Mouse (Mus musculus) E14TG2a.4 (cell line): ENCODE results near the gene Elmo1.

Source experiments
- H3K27me3 ChIP-seq: 2 replicates; pipeline ENCODE4 v1.6.1; 2014; ENCODE audit warnings: low read length, control low read depth; ENCODE audit not compliant: insufficient read depth
- H3K36me3 ChIP-seq: 2 replicates; pipeline ENCODE4 v1.6.1; 2014; ENCODE audit warnings: low read length, control low read depth; ENCODE audit not compliant: insufficient read depth
- H3K4me1 ChIP-seq: replicated peaks from 2 replicates; pipeline ENCODE4 v1.6.1; 2014; ENCODE audit warnings: low read depth, low read length, control low read depth
- H3K4me3 ChIP-seq: replicated peaks from 2 replicates; pipeline ENCODE4 v1.5.1; 2014; ENCODE audit warnings: mild to moderate bottlenecking, low read length
- H3K9me3 ChIP-seq: 2 replicates; pipeline ENCODE4 v1.6.1; 2014; ENCODE audit warnings: low read length, control low read depth
- CTCF ChIP-seq: conservative IDR thresholded peaks from 2 replicates; pipeline ENCODE4 v1.5.1; 2014; ENCODE audit warnings: low read length
- NANOG ChIP-seq: IDR thresholded peaks from 2 replicates; pipeline ENCODE4 v1.6.1; 2014; ENCODE audit warnings: borderline replicate concordance, low read length, mixed read lengths
- POU5F1 ChIP-seq: IDR thresholded peaks from 2 replicates; pipeline ENCODE4 v1.6.1; 2014; ENCODE audit warnings: low read length, borderline replicate concordance

Elmo1 gene

GRCm38 (mm10) chr13:20184239-20185033 is 94.0 kb downstream of the Elmo1 start:
- H3K27me3 ChIP-seq = no peaks in the 10 kb centered on the region
- H3K4me1 ChIP-seq = peaks cover 87% of the 10 kb centered on the region
- TF ChIP-seq NANOG = no peak
- no peak for TF ChIP-seq CTCF
- TF ChIP-seq POU5F1 = no peak
- no peaks in the 10 kb centered on the region for H3K9me3 ChIP-seq
- peaks cover 19% of the 10 kb centered on the region for H3K36me3 ChIP-seq
- H3K4me3 ChIP-seq = peak overlapping the region; percentile 65

GRCm38 (mm10) chr13:20185034-20185846 is 94.8 kb downstream of the Elmo1 start:
- peak overlapping the region; percentile 65 for H3K4me3 ChIP-seq
- H3K36me3 ChIP-seq = peaks cover 27% of the 10 kb centered on the region
- no peaks in the 10 kb centered on the region for H3K27me3 ChIP-seq
- H3K4me1 ChIP-seq = peaks cover 83% of the 10 kb centered on the region
- TF ChIP-seq NANOG (no peak), CTCF (no peak), POU5F1 (no peak)
- H3K9me3 ChIP-seq = peaks cover under 1% of the 10 kb centered on the region; the same call in 1 of the 2 replicates

GRCm38 (mm10) chr13:20185847-20186213 is 95.4 kb downstream of the Elmo1 start:
- no peaks in the 10 kb centered on the region for H3K27me3 ChIP-seq
- peak overlapping the region; percentile 65 for H3K4me3 ChIP-seq
- H3K9me3 ChIP-seq = peaks cover 4% of the 10 kb centered on the region; the same call in 1 of the 2 replicates
- TF ChIP-seq NANOG = no peak
- TF ChIP-seq CTCF = no peak
- TF ChIP-seq POU5F1 = no peak
- H3K4me1 ChIP-seq = peaks cover 77% of the 10 kb centered on the region
- peaks cover 32% of the 10 kb centered on the region for H3K36me3 ChIP-seq

GRCm38 (mm10) chr13:20187647-20188046 is 97.3 kb downstream of the Elmo1 start:
- no peak for TF ChIP-seq NANOG
- TF ChIP-seq POU5F1 = no peak
- no peak for TF ChIP-seq CTCF
- peaks cover 43% of the 10 kb centered on the region for H3K36me3 ChIP-seq
- no peaks in the 10 kb centered on the region for H3K27me3 ChIP-seq
- H3K4me3 ChIP-seq = no peak overlapping the region
- peaks cover 59% of the 10 kb centered on the region for H3K4me1 ChIP-seq
- peaks cover 4% of the 10 kb centered on the region; the same call in 1 of the 2 replicates for H3K9me3 ChIP-seq

- Histone ChIP-seq H3K27me3 (no peaks in the 10 kb centered on the region), H3K9me3 (peaks cover 4% of the 10 kb centered on the region; the same call in 1 of the 2 replicates), H3K4me3 (no peak overlapping the region), H3K4me1 (peaks cover 15% of the 10 kb centered on the region), H3K36me3 (peaks cover 58% of the 10 kb centered on the region)
- TF ChIP-seq POU5F1 (no peak), NANOG (no peak), CTCF (no peak)
Measured at GRCm38 (mm10) chr13:20192009-20192584, 101.7 kb downstream of the Elmo1 start.

- Histone ChIP-seq H3K36me3 (peaks cover 18% of the 10 kb centered on the region), H3K9me3 (no peaks in the 10 kb centered on the region), H3K27me3 (no peaks in the 10 kb centered on the region), H3K4me1 (no peaks in the 10 kb centered on the region), H3K4me3 (no peak overlapping the region)
- TF ChIP-seq CTCF (no peak), NANOG (no peak), POU5F1 (no peak)
Measured at GRCm38 (mm10) chr13:20200582-20200981, 110.2 kb downstream of the Elmo1 start.

- Histone ChIP-seq H3K4me3 (no peak overlapping the region), H3K4me1 (no peaks in the 10 kb centered on the region), H3K27me3 (no peaks in the 10 kb centered on the region), H3K36me3 (peaks cover 14% of the 10 kb centered on the region), H3K9me3 (no peaks in the 10 kb centered on the region)
- TF ChIP-seq POU5F1 (no peak), NANOG (no peak), CTCF (no peak)
Measured at GRCm38 (mm10) chr13:20202617-20203016, 112.2 kb downstream of the Elmo1 start.

- Histone ChIP-seq H3K4me3 (no peak overlapping the region), H3K27me3 (no peaks in the 10 kb centered on the region), H3K36me3 (peaks cover 20% of the 10 kb centered on the region), H3K9me3 (no peaks in the 10 kb centered on the region), H3K4me1 (peaks cover 4% of the 10 kb centered on the region)
- no peak for TF ChIP-seq NANOG
- TF ChIP-seq CTCF = no peak
Measured at GRCm38 (mm10) chr13:20204165-20204564, 113.8 kb downstream of the Elmo1 start.
